Mouse (Mus musculus) ES-E14 (cell line): ENCODE results near the gene 1700011L22Rik. TPM values are rescaled to one million over a fixed set of nuclear protein-coding genes. Genes with fewer than 3 reads are reported as not detected.

Experiments used
- DNase-seq: peaks from one replicate; pipeline ENCODE4 v3.0.0-alpha.2; 2013; ENCODE audit warnings: low read depth, low spot score
- H3K27ac ChIP-seq: 2 replicates; pipeline ENCODE4 v1.5.1; 2012; ENCODE audit warnings: low read depth, mild to moderate bottlenecking, low read length, moderate library complexity, mixed read lengths; ENCODE audit not compliant: poor library complexity, insufficient read depth, severe bottlenecking
- H3K36me3 ChIP-seq: 2 replicates; pipeline ENCODE4 v1.6.1; 2012; ENCODE audit warnings: mild to moderate bottlenecking, low read length, moderate library complexity, mixed read lengths; ENCODE audit not compliant: control insufficient read depth, poor library complexity, insufficient read depth, severe bottlenecking
- H3K4me1 ChIP-seq, 2 experiments: fragments of 150-350 bp in 1 of 2; sonication (generic) in 1 of 2; 2 replicates each; pipeline ENCODE4 v1.6.1; 2012; ENCODE audit warnings: low read length in 2 of 2, mild to moderate bottlenecking in 1 of 2, mixed read lengths in 1 of 2; ENCODE audit not compliant: control insufficient read depth in 2 of 2, insufficient read depth in 2 of 2, poor library complexity in 1 of 2
- H3K4me3 ChIP-seq, 2 experiments: fragments of 150-350 bp in 1 of 2; sonication (generic) in 1 of 2; 2 replicates each; pipeline ENCODE4 v1.5.1; 2012; ENCODE audit warnings: low read length in 2 of 2, low read depth in 1 of 2, mild to moderate bottlenecking in 1 of 2, mixed read lengths in 1 of 2; ENCODE audit not compliant: insufficient read depth in 1 of 2, poor library complexity in 1 of 2, severe bottlenecking in 1 of 2
- H3K9ac ChIP-seq: 2 replicates; pipeline ENCODE4 v1.6.1; 2012; ENCODE audit warnings: low read depth, mild to moderate bottlenecking, low read length, mixed read lengths; ENCODE audit not compliant: poor library complexity, insufficient read depth, severe bottlenecking
- H3K9me3 ChIP-seq: fragments of 150-350 bp; sonication (generic); 2 replicates; pipeline ENCODE4 v1.6.1; 2012; ENCODE audit warnings: low read depth, mild to moderate bottlenecking, low read length; ENCODE audit not compliant: control insufficient read depth, insufficient read depth
- CHD2 ChIP-seq: IDR thresholded peaks from 2 replicates; pipeline ENCODE4 v1.6.1; 2014; ENCODE audit warnings: mild to moderate bottlenecking, low read depth, low read length, inconsistent platforms
- HCFC1 ChIP-seq: IDR thresholded peaks from 2 replicates; pipeline ENCODE4 v1.6.1; 2012; ENCODE audit warnings: low read length, inconsistent platforms, borderline replicate concordance; ENCODE audit not compliant: insufficient read depth
- MAFK ChIP-seq: IDR thresholded peaks from 2 replicates; pipeline ENCODE4 v1.6.1; 2014; ENCODE audit warnings: mild to moderate bottlenecking, low read depth, low read length, inconsistent platforms; ENCODE audit not compliant: insufficient read depth
- ZC3H11A ChIP-seq: IDR thresholded peaks from 2 replicates; pipeline ENCODE4 v1.6.1; 2012; ENCODE audit warnings: low read depth, mild to moderate bottlenecking, inconsistent platforms, low read length, borderline replicate concordance
- ZNF384 ChIP-seq: IDR thresholded peaks from 2 replicates; pipeline ENCODE4 v1.6.1; 2012; ENCODE audit warnings: low read depth, low read length, inconsistent platforms
- in situ Hi-C, 2 experiments: fragments of 600-800 bp; cut with MboI; formaldehyde crosslinking; loops; one replicate each; pipeline ENCODE4 v1.15.1; 2025; ENCODE audit warnings: low sequenced_read_pairs in 2 of 2, inconsistent platforms in 1 of 2; ENCODE audit not compliant: unreplicated experiment in 2 of 2
- total RNA-seq: library from RNA; depleted of rRNA; stranded (reverse); fragments of 300-350 nt; gene quantifications from 2 replicates; pipeline ENCODE4 v1.2.3, GENCODE M21; 2012

The 1700011L22Rik gene
- total RNA-seq, 1 experiment = not detected

DNA sequence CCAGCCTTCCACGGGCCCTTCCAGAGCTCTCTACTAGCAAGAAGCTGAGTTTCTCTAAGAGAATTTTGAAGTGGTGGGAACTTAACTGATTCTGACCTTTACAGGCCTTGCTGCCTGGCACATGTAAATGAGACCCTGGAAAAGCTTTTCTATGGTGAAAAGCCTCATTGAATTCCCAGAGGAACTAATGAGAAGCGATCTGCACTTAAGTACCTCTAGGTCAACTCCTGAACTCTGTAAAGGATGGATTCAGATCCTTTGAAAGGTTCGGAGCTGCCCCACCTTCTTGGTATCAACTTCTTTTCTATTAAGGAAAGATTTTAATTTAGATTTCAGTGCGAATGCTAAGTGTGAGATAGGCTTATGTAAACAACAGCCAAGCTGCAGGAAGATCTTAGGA lies 72.4 kb downstream of the 1700011L22Rik start:
- DNase-seq = no peak
- no peak overlapping the region for H3K27ac ChIP-seq
- no peaks in the 10 kb centered on the region for H3K9me3 ChIP-seq
- H3K9ac ChIP-seq = no peak overlapping the region; the same call in 1 of the 2 replicates
- H3K4me1 ChIP-seq = peaks cover 0 to 8% of the 10 kb centered on the region in 2 experiments; a peak in 1 of 4 replicates
- H3K4me3 ChIP-seq = no peak overlapping the region
- in situ Hi-C loops = no loop called here
- peaks cover 25% of the 10 kb centered on the region; the same call in 1 of the 2 replicates for H3K36me3 ChIP-seq
- TF ChIP-seq MAFK = no peak
- no peak for TF ChIP-seq ZC3H11A
- TF ChIP-seq ZNF384 = no peak
- no peak for TF ChIP-seq CHD2
- TF ChIP-seq HCFC1 = no peak

- TF ChIP-seq CHD2 (no peak), ZC3H11A (no peak), MAFK (no peak)
- no peak overlapping the region for H3K4me3 ChIP-seq
- peaks cover 10% of the 10 kb centered on the region; the same call in 1 of the 2 replicates for H3K36me3 ChIP-seq
- no peaks in the 10 kb centered on the region for H3K9me3 ChIP-seq
- H3K27ac ChIP-seq = no peak overlapping the region
- DNase-seq = no peak
- H3K9ac ChIP-seq = no peak overlapping the region
- in situ Hi-C loops = no loop called here
- peaks cover 0 to 6% of the 10 kb centered on the region in 2 experiments; a peak in 1 of 4 replicates for H3K4me1 ChIP-seq
Measured at GRCm38 (mm10) chr8:79173606-79174005, 74.8 kb downstream of the 1700011L22Rik start.

- no peaks in the 10 kb centered on the region for H3K4me1 ChIP-seq
- in situ Hi-C loops = no loop called here
- TF ChIP-seq ZNF384 = no peak
- TF ChIP-seq CHD2 = no peak
- no peak for TF ChIP-seq ZC3H11A
- no peak for TF ChIP-seq HCFC1
- TF ChIP-seq MAFK = no peak
- no peak overlapping the region for H3K4me3 ChIP-seq
- H3K9ac ChIP-seq = no peak overlapping the region
- H3K36me3 ChIP-seq = peaks cover 2% of the 10 kb centered on the region; the same call in 1 of the 2 replicates
- no peak overlapping the region for H3K27ac ChIP-seq
- no peaks in the 10 kb centered on the region for H3K9me3 ChIP-seq
- DNase-seq = no peak
Measured at GRCm38 (mm10) chr8:79165276-79165675, 83.1 kb downstream of the 1700011L22Rik start.

- no peak overlapping the region for H3K27ac ChIP-seq
- no peak for DNase-seq
- no peak overlapping the region for H3K4me3 ChIP-seq
- H3K9ac ChIP-seq = no peak overlapping the region
- H3K36me3 ChIP-seq = peaks cover 2% of the 10 kb centered on the region; the same call in 1 of the 2 replicates
- no peaks in the 10 kb centered on the region for H3K4me1 ChIP-seq
- no peak for TF ChIP-seq MAFK
- TF ChIP-seq ZNF384 = no peak
- no peak for TF ChIP-seq CHD2
- no peak for TF ChIP-seq HCFC1
- TF ChIP-seq ZC3H11A = no peak
- H3K9me3 ChIP-seq = no peaks in the 10 kb centered on the region
- in situ Hi-C loops = no loop called here
Measured at GRCm38 (mm10) chr8:79164336-79164735, 84.0 kb downstream of the 1700011L22Rik start.

DNA sequence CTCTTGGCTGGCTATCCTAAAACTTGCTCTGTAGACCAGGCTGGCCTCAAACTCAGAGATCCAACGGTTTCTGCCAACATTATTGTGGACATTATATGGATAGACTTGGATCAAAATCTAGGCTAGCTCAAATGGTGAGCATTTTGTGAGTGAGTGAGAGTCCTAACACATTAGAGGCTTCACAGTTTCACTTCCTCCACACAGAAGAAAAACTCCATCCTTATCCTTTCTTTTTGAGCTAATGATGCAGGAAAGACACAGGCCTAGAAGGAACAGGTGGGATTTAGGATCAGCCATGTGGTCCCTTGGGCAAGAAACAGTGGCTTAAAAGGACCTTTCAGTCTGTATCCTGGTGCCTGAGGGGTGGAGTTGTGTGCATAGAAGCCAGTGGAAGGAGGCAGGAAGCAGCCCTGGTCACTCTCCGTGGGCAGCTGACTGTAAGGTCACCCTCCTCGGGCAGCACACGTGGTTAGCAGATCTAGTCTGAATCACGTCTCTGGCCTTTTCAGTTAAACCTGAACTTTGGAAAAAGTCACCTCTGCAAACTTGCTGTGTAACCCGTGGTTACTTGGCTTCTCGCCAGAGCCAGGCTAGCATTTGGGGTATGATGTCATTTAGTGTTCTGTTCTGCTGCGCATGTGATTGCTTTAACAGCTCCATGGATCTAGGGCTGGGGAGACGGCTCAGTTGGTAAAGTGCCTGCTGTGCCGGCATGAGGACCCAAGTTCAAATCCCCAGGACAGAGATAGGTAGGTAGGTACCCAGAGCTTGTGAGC lies 85.6 kb downstream of the 1700011L22Rik start:
- Histone ChIP-seq H3K9ac (no peak overlapping the region), H3K4me3 (no peak overlapping the region), H3K27ac (no peak overlapping the region), H3K9me3 (no peaks in the 10 kb centered on the region), H3K36me3 (peaks cover 2% of the 10 kb centered on the region; the same call in 1 of the 2 replicates), H3K4me1 (peaks cover 3% of the 10 kb centered on the region in 2 experiments; a peak in 2 of 4 replicates)
- in situ Hi-C loops = no loop called here
- DNase-seq = no peak
- no peak for TF ChIP-seq ZNF384
- TF ChIP-seq CHD2 = no peak
- no peak for TF ChIP-seq MAFK
- no peak for TF ChIP-seq ZC3H11A
- TF ChIP-seq HCFC1 = no peak
